In genomic region chr14:61085325-61085724, GRCm38 (mm10) we compare ENCODE assay signal across 9 mouse cellular contexts. TPM values are rescaled to one million over a fixed set of nuclear protein-coding genes. Genes with fewer than 3 reads are reported as not detected.
DNase-seq lines count a peak whose midpoint lies in the region; ATAC-seq and TF ChIP-seq lines count a peak whose summit lies in the region.
"Had no signal": no experiment of that assay in that cellular context is flagged by ENCODE, and none has a peak within 500 bp of the region (broad histone marks: within the 10 kb centered on the region; RNA-seq: fewer than 3 reads in every experiment).

No protein-coding gene starts in this region.

- no peak for TF ChIP-seq EP300 in lung, postnatal 0 days (IDR thresholded peaks at IDR 0.05)

- DNase-seq in cerebellum, adult 2 months = peak; percentile 11 to 15
- DNase-seq in cerebellum, adult 9-11 months = no peak
- peak; percentile 59 for DNase-seq in midbrain, embryonic 10.5 days (ENCODE audit: low spot score)
- DNase-seq in cerebellum, postnatal 14 days = peak; percentile 26 to 30
- DNase-seq in large intestine, adult 2 months (ENCODE audit: low read depth, low spot score) = peak; percentile 18
- DNase-seq in lung, postnatal 0 days (ENCODE audit: low spot score) = peak; percentile 67
- peak; percentile 14 for DNase-seq in testis, postnatal 14 days (ENCODE audit: low spot score)

- TF ChIP-seq CTCF in cerebellum, adult 2 months (IDR thresholded peaks at IDR 0.05; ENCODE audit: borderline replicate concordance, insufficient read depth, low read depth, low read length) = peak; percentile 42
- peak; percentile 84 for TF ChIP-seq CTCF in lung, postnatal 0 days (IDR thresholded peaks at IDR 0.05)

- no peak for ATAC-seq in midbrain, embryonic 13.5 days
- peak; percentile 46; the same call in 1 of the 2 replicates for ATAC-seq in lung, postnatal 0 days

- no peaks in the 10 kb centered on the region for H3K36me3 ChIP-seq in midbrain, embryonic 10.5 days
- no peaks in the 10 kb centered on the region for H3K36me3 ChIP-seq in midbrain, embryonic 13.5 days
- no peaks in the 10 kb centered on the region for H3K36me3 ChIP-seq in lung, postnatal 0 days (ENCODE audit: insufficient read depth, low read length)
- H3K36me3 ChIP-seq: neural tube, embryonic 12.5 days had no signal

- TF ChIP-seq POLR2A in cerebellum, adult 2 months (IDR thresholded peaks at IDR 0.05; ENCODE audit: borderline replicate concordance, insufficient read depth, low read length) = no peak

- H3K9me3 ChIP-seq in midbrain, embryonic 10.5 days (replicated peaks) = no peaks in the 10 kb centered on the region
- H3K9me3 ChIP-seq in midbrain, embryonic 13.5 days = no peaks in the 10 kb centered on the region
- no peaks in the 10 kb centered on the region for H3K9me3 ChIP-seq in lung, postnatal 0 days (ENCODE audit: low read length)
- H3K9me3 ChIP-seq: neural tube, embryonic 12.5 days had no signal

- no peak overlapping the region for H3K4me2 ChIP-seq in midbrain, embryonic 13.5 days (replicated peaks)
- no peak overlapping the region for H3K4me2 ChIP-seq in lung, postnatal 0 days (replicated peaks; ENCODE audit: low read depth, low read length)
- H3K4me2 ChIP-seq: neural tube, embryonic 12.5 days had no signal

- H3K4me3 ChIP-seq in cerebellum, adult 2 months (replicated peaks; ENCODE audit: insufficient read depth, low read depth, low read length) = no peak overlapping the region
- no peak overlapping the region for H3K4me3 ChIP-seq in midbrain, embryonic 10.5 days
- H3K4me3 ChIP-seq in midbrain, embryonic 13.5 days (replicated peaks) = no peak overlapping the region
- no peak overlapping the region for H3K4me3 ChIP-seq in lung, postnatal 0 days (ENCODE audit: low read depth, low read length)
- H3K4me3 ChIP-seq: neural tube, embryonic 12.5 days had no signal

- H3K27me3 ChIP-seq in cerebellum, adult 2 months (ENCODE audit: control insufficient read depth, insufficient read depth, low read length) = no peaks in the 10 kb centered on the region
- H3K27me3 ChIP-seq in midbrain, embryonic 10.5 days (ENCODE audit: low read depth, poor library complexity, severe bottlenecking) = no peaks in the 10 kb centered on the region
- H3K27me3 ChIP-seq in midbrain, embryonic 13.5 days = no peaks in the 10 kb centered on the region
- no peaks in the 10 kb centered on the region for H3K27me3 ChIP-seq in lung, postnatal 0 days (replicated peaks; ENCODE audit: insufficient read depth, low read length)
- H3K27me3 ChIP-seq: neural tube, embryonic 12.5 days had no signal

- 69% methylated on average over 3 of the region's 3 CpGs for WGBS in cerebellum, adult 2 months
- 64% methylated on average over 3 of the region's 3 CpGs for WGBS in midbrain, embryonic 10.5 days
- WGBS in midbrain, embryonic 13.5 days = 60% methylated on average over 3 of the region's 3 CpGs
- 67% methylated on average over 3 of the region's 3 CpGs for WGBS in large intestine, adult 2 months
- WGBS in lung, postnatal 0 days = 60% methylated on average over 3 of the region's 3 CpGs

- H3K4me1 ChIP-seq in cerebellum, adult 2 months (ENCODE audit: control insufficient read depth, insufficient read depth, low read length) = no peaks in the 10 kb centered on the region
- peaks cover 7% of the 10 kb centered on the region; the same call in 1 of the 2 replicates for H3K4me1 ChIP-seq in midbrain, embryonic 10.5 days
- H3K4me1 ChIP-seq in midbrain, embryonic 13.5 days (replicated peaks) = no peaks in the 10 kb centered on the region
- no peaks in the 10 kb centered on the region for H3K4me1 ChIP-seq in lung, postnatal 0 days (ENCODE audit: insufficient read depth, low read depth, low read length)
- H3K4me1 ChIP-seq: neural tube, embryonic 12.5 days had no signal

- no peak overlapping the region for H3K27ac ChIP-seq in cerebellum, adult 2 months (ENCODE audit: insufficient read depth, low read length)
- H3K27ac ChIP-seq in midbrain, embryonic 10.5 days (replicated peaks) = no peak overlapping the region
- no peak overlapping the region for H3K27ac ChIP-seq in midbrain, embryonic 13.5 days
- H3K27ac ChIP-seq in lung, postnatal 0 days (ENCODE audit: low read length) = no peak overlapping the region
- H3K27ac ChIP-seq: neural tube, embryonic 12.5 days had no signal

- no peak overlapping the region for H3K9ac ChIP-seq in midbrain, embryonic 13.5 days (replicated peaks)
- H3K9ac ChIP-seq in lung, postnatal 0 days (replicated peaks; ENCODE audit: low read depth) = no peak overlapping the region
- H3K9ac ChIP-seq: neural tube, embryonic 12.5 days had no signal

RNA-seq across cellular contexts. Expression of gene Tnfrsf19, which starts 39.0 kb away (rescaled TPM):
- polyA plus RNA-seq in cerebellum, adult 2 months (2012; rRNA removed) = 17.2 and 19.2 TPM in 2 replicates
- polyA plus RNA-seq in midbrain, embryonic 10.5 days (2016; fragmentation: Nextera tagmentation; extraction: Ambion mirVana) = 76.1 and 88.7 TPM in 2 replicates
- 42.9 and 45.4 TPM in 2 replicates for polyA plus RNA-seq in midbrain, embryonic 13.5 days (2015; fragmentation: Nextera tagmentation; extraction: Ambion mirVana)
- polyA plus RNA-seq in large intestine, adult 2 months (2012; rRNA removed) = 5.8 and 8.3 TPM in 2 replicates
- 35.0 and 37.2 TPM in 2 replicates for polyA plus RNA-seq in lung, postnatal 0 days (2015; fragmentation: Nextera tagmentation; extraction: Ambion mirVana)

RNA-seq across cellular contexts. Expression of gene Sacs, which starts 52.9 kb away (rescaled TPM):
- polyA plus RNA-seq in cerebellum, adult 2 months (2012; rRNA removed) = 18.4 and 18.6 TPM in 2 replicates
- 2.9 and 3.3 TPM in 2 replicates for polyA plus RNA-seq in midbrain, embryonic 10.5 days (2016; fragmentation: Nextera tagmentation; extraction: Ambion mirVana)
- polyA plus RNA-seq in midbrain, embryonic 13.5 days (2015; fragmentation: Nextera tagmentation; extraction: Ambion mirVana) = 6.5 and 7.3 TPM in 2 replicates
- 0.19 and 0.44 TPM in 2 replicates for polyA plus RNA-seq in large intestine, adult 2 months (2012; rRNA removed)
- polyA plus RNA-seq in lung, postnatal 0 days (2015; fragmentation: Nextera tagmentation; extraction: Ambion mirVana) = 0.75 and 1.00 TPM in 2 replicates
